Mouse (Mus musculus) adrenal gland, postnatal 4 days (tissue): ENCODE results near the gene Ppil1. TPM values are rescaled to one million over a fixed set of nuclear protein-coding genes. Genes with fewer than 3 reads are reported as not detected.
A peak's percentile ranks its signal among the peaks of the same experiment; 100 is the strongest.

ENCODE experiments used
- DNase-seq, 2 experiments: peaks; one replicate each; pipeline ENCODE4 v3.0.0; 2021 to 2022; ENCODE audit warnings: low spot score in 2 of 2, mixed read lengths in 2 of 2
- long read RNA-seq, 2 experiments: library from polyadenylated mRNA; stranded (forward); transcript quantifications; one replicate each; pipeline ENCODE4 v2.0.0; 2021
- total RNA-seq, 2 experiments: library from RNA; stranded (reverse); gene quantifications; 2 replicates each; pipeline ENCODE4 v1.2.3; 2021

The Ppil1 gene
- total RNA-seq = 10 to 100 TPM; 31.2 to 33.2 TPM
- long read RNA-seq, experiment 1, transcript Ppil1-201 (4 exons, 1,462 nt) = major isoform, 43 of 45 reads
- long read RNA-seq, experiment 1, partial matches to known transcripts = 0 of 45 reads
- long read RNA-seq, experiment 1, other reads (novel, unspliced or antisense) = 2 of 45 reads
- long read RNA-seq, experiment 2, transcript Ppil1-201 (4 exons, 1,462 nt) = major isoform, 54 of 59 reads
- long read RNA-seq, experiment 2, partial matches to known transcripts = 0 of 59 reads
- long read RNA-seq, experiment 2, other reads (novel, unspliced or antisense) = 4 of 59 reads

- peak; percentile 68 to 79 for DNase-seq
Observed at GRCm38 (mm10) chr17:29263840-29264633, at the start of gene Ppil1. Gene Ppil1, minus strand, starts transcription at chr17:29264186.

DNA sequence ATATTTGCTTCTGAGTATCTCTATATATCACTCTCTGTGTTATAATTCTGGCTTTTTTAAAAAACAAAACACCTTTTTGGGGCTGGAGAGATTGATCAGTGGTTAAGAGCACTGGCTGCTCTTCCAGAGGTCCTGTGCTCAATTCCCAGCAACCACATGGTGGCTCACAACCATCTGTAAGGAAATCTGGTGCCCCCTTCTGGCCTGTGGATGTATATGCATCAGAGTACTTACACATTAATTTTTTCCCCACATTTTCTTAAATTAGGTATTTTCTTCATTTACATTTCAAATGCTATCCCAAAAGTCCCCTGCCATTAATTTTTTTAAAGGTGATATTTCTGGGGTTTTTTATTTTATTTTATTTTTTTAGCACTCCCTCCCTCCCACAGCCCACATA, 49.3 kb upstream of the Ppil1 start:
- no peak for DNase-seq

DNA sequence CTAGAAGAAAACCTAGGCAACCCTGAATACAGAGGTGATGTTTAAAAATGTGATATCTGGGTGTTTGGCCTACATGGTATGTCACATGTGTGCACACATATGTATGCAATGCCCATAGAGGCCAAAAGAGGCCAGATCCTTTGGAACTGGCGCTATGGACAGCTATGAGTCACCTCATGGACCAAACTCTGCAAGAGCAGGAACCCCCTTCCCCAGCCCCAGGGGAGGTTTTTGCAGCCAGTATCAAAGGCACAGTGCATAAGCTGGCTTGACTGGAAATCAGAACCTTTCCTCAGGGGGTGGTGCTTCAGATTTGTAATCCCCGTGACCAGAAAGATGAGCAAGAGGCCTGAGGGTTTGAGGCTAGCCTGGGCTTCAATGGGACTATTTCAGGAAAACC, 48.1 kb upstream of the Ppil1 start:
- DNase-seq = no peak

DNA sequence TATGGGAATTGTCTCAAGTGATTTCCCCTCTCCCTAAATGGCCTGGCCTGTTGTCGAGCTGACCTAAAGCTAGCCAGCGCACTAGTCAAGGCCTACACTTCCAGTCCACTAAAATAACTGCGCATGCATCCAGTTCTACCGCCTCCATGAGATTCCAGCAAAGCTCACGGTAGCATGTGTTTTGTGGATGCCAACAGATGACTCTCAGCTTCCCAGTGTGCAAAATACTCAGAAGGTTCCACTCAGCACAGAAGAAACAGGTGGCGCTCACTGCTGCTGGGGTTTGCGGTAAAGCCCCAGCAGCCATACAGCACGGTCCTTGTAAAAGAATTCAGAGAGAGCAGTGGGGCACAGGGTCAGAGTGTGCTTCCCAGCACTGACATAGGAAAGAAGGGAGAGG, 47.6 kb upstream of the Ppil1 start:
- DNase-seq = no peak

DNA sequence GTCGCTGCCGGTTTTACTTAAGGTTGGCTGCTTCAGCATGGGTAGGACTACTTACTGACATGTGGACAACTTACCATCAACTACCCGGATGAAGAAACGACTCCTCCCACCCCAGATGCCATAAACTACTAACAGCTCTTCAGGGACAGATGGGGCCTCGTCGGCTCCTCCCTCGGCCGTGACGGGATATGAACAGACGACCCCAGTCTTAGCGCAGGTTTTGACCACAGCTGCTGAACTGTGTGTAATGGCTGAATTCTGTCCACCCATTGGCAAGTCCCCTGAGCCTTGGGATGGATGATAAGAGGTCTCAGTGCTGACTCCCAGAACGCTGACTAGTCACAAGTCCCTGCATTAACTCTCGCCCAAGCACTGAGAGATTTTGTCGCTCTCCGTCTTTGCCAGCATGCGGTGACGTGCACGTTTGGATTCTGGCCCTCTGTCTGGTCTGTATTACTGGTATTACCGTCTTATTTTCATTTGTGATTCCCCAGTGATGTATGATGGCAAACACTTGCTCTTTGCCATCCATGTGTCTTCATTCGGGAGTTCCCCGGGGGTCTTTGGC, 46.2 kb upstream of the Ppil1 start:
- no peak for DNase-seq

GRCm38 (mm10) chr17:29305871-29306270, 41.9 kb upstream of the Ppil1 start:
- DNase-seq = no peak

GRCm38 (mm10) chr17:29305058-29305806, 41.2 kb upstream of the Ppil1 start:
- no peak for DNase-seq

GRCm38 (mm10) chr17:29304376-29305057, 40.5 kb upstream of the Ppil1 start:
- DNase-seq = no peak

DNA sequence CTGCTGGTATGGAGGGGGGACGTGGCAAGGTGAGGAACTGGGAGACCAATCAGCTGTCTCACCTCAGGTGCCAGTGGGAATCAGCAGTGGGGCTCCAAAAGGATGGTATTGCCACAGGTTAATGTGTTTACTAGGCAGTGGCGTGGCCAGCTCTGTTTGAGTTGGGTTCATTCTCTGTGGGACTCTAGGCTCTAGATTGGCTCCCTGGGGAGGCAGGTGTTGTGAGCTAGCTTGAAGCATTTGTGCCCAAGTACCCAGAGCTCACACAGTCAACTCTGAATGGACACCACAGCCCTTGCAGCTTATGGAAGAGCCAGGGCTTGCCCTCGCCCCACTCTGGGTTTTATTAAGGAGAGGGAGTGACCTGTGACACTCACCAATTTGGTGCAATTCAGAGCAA, 39.9 kb upstream of the Ppil1 start:
- DNase-seq = no peak

DNA sequence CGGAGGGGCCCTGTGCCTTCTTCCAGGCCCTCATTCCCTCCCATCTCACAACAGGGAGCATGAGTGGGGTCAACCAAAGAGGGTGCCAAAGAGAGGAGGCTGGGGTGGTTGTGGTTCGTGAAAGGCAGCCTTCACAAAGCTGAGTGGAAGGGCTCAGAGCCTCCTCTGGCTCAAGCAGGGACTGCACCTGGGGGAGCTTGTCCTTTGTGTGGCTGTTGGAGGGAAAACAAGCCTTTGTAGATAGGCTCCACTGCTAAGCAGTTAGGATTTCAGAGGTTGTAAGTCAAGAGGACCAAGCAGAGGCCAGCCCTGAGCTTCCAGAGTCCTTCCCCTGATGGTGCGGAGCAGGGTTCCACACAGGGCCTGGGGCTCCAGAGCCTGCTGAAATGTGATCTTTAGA, 39.1 kb upstream of the Ppil1 start:
- no peak for DNase-seq

DNA sequence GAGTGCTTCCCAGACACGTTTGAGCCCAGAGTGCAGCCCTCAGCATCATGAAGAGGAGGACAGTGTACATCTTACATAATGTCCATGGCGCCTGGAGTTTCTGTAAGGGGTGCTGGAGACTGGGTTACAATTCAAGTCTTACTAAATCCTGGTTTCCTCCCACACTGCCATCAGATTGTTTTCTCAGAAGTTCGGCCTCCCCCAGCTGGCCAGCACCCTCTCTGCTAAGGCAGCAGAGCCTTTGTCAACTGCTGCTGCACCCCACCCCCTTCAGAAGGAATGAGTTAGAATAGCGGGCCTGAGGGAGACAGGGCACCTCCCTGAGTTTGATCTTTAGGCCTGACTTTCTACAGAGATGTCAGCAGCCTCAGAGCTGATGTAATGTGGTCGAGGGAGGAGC, 38.2 kb upstream of the Ppil1 start:
- no peak for DNase-seq

- no peak for DNase-seq
Observed at GRCm38 (mm10) chr17:29301421-29301820, 37.4 kb upstream of the Ppil1 start.

GRCm38 (mm10) chr17:29300926-29301325, 36.9 kb upstream of the Ppil1 start:
- DNase-seq = no peak

DNA sequence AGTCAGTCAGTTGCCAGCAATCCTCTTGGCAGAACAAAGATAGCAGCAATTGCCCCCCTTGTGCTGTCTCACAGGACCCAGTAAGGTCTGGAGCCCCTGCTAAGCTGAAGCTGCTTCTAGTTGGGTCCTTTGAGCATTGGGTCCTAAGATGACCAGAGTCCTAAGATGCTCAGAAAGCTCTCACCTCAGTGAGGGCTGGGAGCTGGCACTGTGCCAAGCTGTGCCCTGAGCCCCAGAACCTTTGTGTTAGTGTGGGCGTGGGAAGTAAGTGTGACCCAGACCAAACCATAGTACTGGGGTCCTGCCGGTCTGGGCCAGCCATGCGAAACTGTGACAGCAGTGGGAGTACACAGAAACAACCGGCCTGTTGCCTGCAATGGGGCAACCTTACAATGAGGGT, 35.3 kb upstream of the Ppil1 start:
- DNase-seq = no peak

DNA sequence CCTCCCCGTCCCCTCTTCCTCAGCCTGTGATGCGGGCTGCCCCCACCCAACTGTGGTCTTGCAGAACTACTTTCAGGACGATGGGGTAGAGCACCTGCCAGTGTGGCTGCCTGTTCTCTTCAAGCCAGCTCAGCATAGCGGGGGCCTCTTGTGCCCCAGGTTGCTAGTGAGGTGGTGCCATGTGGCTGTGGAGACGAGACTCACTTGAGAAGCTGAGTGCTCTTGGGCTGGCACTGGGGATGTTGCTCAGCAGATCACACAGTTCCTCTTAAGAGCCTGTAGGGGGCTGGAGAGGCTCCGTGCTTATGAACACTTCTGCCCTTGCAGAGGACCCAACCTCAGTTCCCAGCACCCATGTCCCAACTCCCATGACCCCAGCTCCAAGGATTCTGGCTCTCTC, 33.8 kb upstream of the Ppil1 start:
- DNase-seq = no peak

DNA sequence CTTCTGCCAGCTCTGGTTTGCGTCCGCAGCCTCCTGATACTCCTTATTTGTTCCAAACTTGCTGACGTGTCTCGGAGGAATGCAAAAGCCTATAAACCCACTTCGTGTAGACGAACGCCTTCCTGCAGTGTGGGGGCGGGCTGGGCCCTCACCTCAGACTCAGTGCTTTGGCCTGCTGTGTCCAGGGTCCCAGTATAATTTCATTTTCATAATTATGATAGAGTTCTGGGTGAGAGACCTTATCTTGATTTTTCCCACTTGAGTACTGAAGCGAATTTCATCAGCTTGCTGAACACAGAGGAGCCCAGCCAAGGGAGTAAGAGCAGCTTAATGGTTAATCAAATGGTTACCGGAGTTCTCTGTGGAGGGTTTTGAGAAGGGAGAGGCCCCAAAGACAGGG, 33.3 kb upstream of the Ppil1 start:
- no peak for DNase-seq

DNA sequence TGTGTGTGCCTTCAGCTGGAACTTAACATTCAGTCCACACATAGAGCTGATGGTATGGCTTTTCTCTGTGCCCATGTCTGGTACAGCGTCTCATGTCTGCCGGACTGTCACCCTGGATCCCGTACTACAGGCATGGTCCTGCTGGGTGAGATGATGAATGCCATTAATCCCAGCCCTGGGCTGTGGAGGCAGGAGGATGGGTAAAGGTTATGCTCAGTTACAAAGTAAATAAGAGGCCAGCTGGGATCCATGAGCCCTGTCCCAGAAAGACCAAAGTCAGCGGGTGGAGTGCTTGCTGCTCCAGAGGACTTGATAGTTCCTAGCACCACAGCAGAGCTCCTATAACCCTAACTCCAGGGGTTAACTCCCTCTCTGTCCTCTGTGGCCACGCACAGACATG, 31.8 kb upstream of the Ppil1 start:
- DNase-seq = no peak

DNA sequence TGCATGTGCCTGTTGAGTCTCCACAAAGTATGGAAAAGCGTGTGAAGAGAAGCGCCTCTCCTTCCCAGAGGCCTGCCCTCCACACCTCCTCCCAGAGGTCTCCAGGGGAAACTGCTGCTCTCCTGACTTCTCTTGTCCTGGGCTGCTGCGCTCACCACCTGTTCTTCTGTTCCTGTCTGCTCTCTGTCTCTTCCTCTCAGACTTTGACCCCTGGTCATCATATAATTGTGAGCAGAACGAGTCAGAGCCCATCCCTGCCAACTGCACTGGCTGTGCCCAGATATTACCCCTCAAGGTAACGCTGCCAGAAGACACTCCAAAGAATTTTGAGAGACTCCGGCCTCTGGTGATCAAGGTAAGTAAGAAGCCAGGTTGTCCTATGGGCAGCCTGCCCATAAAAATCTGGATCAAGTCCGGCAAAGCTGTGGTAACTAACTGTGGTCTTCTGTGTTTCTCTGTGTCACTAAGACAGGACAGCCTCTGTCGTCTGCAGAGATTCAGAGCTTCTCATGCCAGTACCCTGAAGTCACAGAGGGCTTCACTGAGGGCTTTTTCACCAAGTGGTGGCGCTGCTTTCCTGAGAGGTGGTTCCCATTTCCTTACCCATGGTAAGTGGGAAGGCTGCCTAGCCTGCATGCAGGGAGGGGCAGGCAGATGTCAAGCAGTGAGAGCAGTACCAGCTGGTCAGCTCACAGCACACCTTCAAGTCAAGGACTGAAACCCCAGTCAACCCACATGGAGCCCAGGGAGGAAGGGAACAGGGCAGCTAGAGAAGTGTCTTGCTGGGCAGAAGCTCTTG, 30.0 kb upstream of the Ppil1 start:
- no peak for DNase-seq

DNA sequence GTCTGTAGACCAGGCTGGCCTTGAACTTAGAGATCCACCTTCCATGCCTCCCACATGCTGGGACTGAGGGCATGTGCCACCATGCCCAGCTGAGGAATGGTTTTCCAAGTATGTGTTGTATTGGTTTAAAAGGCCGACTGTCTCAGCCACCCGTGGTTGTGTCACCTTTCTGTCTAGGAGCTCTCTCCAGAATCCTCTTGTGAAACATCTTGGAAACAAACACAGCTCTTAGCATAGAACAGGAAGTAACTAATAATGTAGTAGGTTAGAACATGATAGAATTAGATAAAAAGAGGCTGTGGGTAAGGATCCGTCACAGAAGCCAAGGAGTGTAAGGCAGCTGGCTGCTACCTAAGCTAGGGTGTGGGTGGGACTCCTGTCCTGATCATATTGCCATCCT, 29.0 kb upstream of the Ppil1 start:
- no peak for DNase-seq

- no peak for DNase-seq
Observed at GRCm38 (mm10) chr17:29291793-29292192, 27.8 kb upstream of the Ppil1 start.
